Mouse (Mus musculus) adrenal gland, postnatal 14 days (tissue): Measurements from ENCODE around the gene Irf2bpl. TPM values are rescaled to one million over a fixed set of nuclear protein-coding genes. Genes with fewer than 3 reads are reported as not detected.

Source experiments
- DNase-seq: peaks from one replicate; pipeline ENCODE4 v3.0.0; 2021; ENCODE audit warnings: mixed read lengths
- total RNA-seq: library from RNA; stranded (reverse); gene quantifications from 2 replicates; pipeline ENCODE4 v1.2.3, GENCODE M21; 2021

The Irf2bpl gene
- total RNA-seq, 1 experiment from 2014 or later, result 48.4 TPM

DNA sequence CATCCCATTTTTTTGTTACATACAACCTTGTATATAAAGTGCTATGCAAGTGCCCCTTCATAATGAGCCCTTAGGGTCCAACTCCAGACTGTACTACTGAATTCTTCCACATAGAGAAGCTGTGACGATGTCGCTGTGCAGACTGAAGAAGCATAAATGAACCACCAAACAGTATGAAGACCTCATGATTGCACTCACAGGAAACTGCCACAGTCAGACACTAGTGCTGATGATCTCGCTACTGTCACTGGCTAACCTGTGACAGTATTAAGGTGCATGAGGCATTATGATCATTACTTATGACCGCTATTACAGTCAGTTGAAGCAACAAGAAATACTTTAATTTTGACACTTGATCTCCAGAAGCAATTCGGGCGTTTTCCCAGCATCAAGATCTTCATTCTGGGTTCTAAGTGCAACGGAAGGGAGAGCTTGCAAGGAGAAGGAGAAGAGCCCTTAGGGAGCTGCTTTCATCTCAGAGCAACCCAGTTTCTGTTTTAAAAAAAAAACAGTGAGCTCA lies 1.9 kb upstream of the Irf2bpl start:
- no peak for DNase-seq

DNA sequence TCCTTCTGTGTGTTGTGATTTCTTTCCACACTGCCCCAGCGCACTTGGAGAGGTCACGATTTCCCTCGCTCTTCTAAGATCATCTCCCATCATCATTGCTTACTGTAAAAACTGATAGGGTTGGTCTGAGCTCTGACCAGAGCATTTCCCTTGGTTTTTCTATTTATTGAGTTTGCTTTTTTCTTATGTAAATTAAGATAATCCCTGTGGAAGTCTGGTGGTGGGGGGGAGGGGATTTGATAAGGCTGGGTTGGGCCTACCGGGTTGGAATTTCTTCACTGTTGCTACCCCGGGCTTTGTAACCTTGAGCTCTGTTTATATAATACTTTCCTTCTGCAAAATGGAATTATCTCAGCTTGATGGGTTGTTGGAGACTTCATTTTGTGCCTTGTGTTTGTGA lies 1.1 kb upstream of the Irf2bpl start:
- DNase-seq, result no peak

DNA sequence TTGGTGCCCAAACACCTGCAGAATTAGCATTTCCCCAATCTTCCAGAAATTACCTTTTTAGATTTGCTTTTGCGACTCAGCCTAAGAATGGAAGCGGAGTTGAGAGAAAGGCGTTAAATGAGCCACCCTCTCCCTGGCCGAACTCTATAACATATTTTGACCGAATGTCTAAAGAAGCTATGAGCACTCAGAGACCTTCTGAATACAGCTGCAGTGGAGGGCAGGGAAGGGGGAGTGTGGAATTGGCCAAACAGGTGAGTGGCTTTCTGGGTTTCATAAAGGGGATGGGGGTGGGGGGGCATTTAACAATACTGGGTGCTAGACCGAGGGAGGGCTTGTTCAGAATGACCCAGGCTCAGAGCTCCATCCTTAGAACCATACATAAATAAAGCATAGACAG lies 738 bp upstream of the Irf2bpl start:
- DNase-seq, result no peak

- peak; percentile 87 for DNase-seq
Measured at GRCm38 (mm10) chr12:86883280-86884196, 1.1 kb downstream of the Irf2bpl start.

- DNase-seq, result no peak
Measured at GRCm38 (mm10) chr12:86883019-86883279, 1.6 kb downstream of the Irf2bpl start.

GRCm38 (mm10) chr12:86882279-86883018 lies 2.1 kb downstream of the Irf2bpl start:
- peak; percentile 87 for DNase-seq

DNA sequence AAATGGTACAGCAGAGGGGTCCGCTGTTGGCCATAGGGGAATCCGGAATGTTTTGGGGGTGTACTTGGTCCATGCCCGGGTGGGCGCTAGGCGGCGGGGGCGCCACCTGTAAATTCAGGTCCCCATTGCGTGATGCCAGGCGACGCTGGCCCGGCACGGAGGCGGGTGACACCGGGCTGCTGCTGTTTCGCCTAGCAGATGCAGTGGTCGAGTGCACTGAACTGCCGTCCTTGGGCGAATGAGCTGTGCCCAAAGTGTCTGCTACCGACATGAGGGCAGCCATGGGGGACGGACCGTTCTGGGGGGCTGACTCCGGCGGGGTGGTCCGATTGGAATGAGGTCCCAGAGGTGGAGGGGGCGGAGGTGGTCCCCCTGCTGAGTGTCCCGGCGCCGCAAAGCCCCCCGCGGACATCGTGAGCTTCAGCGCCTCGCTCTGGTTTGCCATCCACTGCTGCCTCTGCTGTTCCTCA lies 2.8 kb downstream of the Irf2bpl start:
- peak; percentile 49 for DNase-seq

- DNase-seq, result no peak
Measured at GRCm38 (mm10) chr12:86880090-86880723, 4.4 kb downstream of the Irf2bpl start.

DNA sequence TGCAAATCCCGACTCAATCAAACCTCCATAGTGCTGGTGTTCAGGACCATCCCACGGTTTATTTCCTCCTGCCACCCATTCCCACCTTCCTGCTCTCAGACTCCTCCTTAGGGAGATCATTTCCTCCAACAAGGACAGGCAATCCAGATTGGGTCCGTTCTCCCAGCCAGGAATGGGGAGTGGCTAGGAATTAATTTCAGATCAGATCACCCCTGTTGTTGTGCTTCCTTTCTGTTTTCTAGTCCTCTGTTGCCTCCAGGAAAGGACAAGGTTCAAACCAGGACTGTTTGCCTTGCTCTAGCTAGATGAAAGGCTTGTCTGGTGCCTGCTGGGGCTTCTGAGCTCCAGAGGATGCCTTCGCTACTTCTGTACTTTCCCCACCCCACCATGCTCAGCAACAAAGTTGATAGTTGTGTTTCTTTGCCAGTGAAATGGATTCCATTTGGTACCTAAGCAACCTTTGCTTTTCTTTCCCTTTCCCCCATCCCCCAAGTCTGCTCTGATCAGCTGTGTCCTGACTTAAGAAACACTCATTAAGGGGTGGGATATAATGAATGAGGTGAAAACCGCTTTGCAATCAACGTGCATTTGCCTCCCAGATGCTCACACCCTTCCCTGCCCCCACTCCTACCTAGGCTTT lies 5.0 kb downstream of the Irf2bpl start:
- no peak for DNase-seq

DNA sequence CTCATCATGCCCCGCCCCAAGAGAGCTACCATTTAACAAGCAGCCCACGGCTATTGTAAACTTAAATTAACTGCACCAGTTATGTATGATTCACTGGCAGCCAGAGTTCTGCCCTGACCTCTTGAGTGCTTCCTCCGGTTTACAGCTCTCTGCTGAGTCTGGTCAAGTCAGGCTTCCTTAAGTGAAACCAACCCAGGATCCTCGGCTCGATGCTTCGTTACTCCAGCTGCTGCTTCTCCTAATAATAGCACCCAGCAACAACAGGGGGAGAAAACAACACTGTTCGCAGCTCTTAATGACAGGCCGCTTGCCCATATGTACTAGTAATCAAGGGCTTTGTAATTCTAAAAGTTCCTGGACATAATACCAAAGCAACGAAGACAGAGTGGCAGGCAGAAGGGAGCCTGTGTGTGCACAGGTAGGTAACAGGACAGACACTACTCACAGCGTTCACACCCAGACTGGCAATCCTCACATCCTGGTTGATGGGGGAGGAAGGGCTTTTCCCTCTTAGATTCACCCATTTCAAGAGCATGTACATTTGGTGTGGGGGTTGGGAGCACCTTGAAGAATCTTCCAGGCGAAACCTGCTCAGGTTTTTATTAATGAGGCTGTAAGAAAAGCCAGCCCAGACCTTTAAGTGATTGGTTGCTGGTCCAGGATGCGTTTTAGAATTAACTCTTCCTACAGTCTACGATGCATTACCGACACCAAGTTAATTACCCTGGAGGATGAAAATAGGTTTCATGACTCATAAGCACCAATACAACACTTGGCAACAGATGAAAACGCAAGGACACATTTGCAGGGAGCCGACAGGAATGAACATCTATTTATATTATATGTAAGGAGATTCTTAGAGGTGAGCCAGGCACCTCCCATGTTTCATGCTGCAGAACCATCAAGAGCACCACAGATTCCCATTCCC lies 5.9 kb downstream of the Irf2bpl start:
- DNase-seq, result no peak

- no peak for DNase-seq
Measured at GRCm38 (mm10) chr12:86876981-86877380, 7.6 kb downstream of the Irf2bpl start.

GRCm38 (mm10) chr12:86876116-86876515 lies 8.5 kb downstream of the Irf2bpl start:
- no peak for DNase-seq

- peak; percentile 59 for DNase-seq
Measured at GRCm38 (mm10) chr12:86872335-86873040, 12.1 kb downstream of the Irf2bpl start.

- no peak for DNase-seq
Measured at GRCm38 (mm10) chr12:86871666-86872334, 12.8 kb downstream of the Irf2bpl start.

DNA sequence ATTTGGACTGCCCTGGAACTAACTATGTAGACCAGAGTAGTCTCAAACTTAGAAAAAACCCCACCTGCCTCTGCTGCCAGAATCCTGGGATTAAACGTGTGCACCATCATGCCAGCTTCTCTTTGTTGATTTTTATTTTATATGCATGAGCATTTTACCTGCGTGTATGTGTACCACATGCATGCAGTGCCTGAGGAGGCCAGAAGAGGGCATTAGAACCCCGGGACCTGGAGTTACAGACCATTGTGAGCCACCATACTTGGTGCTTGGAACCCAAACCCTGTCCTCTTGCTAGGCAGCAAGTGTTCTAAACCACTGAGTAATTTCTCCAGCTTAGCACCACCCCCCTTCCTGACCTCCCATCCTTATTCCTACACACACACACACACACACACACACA lies 13.6 kb downstream of the Irf2bpl start:
- no peak for DNase-seq

DNA sequence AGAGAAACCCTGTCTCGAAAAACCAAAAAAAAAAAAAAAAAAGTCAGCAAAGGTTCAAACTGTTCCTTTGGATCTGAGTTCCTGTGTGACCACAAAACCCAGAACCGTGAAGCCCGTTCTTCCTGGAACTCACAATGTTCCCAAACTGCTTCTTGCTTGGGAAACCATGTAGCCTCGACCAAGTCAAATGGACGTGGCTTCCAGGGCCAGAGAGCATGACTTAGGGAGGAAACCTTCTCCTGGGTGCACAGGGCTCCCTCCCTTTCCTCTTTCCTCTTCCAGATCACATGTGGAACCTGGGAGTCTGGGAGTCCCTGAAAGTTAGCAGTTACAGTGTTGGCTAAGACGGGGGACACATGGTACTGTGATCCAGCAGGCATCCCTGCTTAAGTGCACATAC lies 14.8 kb downstream of the Irf2bpl start:
- DNase-seq, result no peak

DNA sequence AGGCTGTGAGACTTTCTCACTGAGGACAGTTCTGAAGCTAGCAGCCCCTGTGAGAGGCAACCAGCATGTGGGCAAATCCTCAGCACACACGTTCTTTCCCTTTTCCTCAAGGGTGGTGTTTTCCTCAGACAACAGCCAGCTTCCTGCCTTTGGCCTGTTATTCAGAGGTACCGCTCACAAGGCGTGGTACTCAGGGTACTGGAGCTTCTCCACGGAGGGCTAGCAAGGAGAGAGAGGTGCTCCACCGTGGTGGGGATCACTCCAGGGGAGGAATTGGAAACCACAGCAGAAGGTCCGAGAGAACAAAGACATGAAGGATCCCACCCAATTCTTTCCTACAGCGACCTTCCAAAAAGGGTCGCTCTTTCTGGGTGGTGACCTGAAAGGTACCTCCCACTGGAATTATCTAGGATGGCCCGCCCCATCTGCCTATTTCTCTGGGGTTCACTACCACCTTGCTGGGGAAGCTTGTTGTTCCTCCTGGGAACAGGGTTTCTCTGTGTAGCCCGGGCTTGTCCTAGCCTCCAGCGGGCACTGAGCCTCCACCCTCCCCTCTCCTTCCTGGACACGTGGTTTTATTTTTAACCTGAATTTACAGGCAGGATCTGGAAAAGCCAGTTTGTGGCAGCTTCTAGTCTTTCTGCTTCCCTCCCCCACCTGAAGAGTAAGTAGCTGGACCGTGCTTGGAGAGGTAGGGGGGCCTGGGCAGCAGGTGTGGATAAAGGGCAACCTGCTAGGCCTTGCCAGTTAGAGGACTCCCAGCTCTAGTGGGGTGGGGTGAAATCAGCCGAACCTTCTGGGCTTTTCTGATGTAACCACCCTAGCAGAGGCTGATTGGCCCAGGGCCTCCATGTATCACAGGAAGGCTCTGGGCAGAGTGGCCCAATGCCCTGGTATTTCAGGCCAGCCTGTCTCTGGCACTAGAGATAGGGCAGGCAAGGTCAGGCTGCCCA lies 17.1 kb downstream of the Irf2bpl start:
- peak; percentile 80 for DNase-seq

GRCm38 (mm10) chr12:86864316-86865020 lies 20.1 kb downstream of the Irf2bpl start:
- no peak for DNase-seq
